Mouse (Mus musculus) hindbrain, embryonic 10.5 days (tissue): ENCODE measurements at regions not wholly inside any gene's neighbourhood (a gene's known extent, or its start where the extent isn't known, plus 50 kb on each side); places are given as distances from the start of the nearest gene placed in this dataset.

Source experiments
- DNase-seq: peaks from one replicate; pipeline ENCODE4 v3.0.0-alpha.2; 2017; ENCODE audit warnings: low spot score
- H3K27ac ChIP-seq: fragments of 300-500 bp; sonication (generic); 2 replicates; pipeline ENCODE4 v1.5.1; 2016; ENCODE audit warnings: mild to moderate bottlenecking, moderate library complexity
- H3K27me3 ChIP-seq: fragments of 300-500 bp; sonication (generic); 2 replicates; pipeline ENCODE4 v1.6.1; 2016; ENCODE audit warnings: mild to moderate bottlenecking; ENCODE audit not compliant: poor library complexity, insufficient read depth, severe bottlenecking
- H3K36me3 ChIP-seq: fragments of 300-500 bp; sonication (generic); 2 replicates; pipeline ENCODE4 v1.6.1; 2016; ENCODE audit warnings: mild to moderate bottlenecking, moderate library complexity
- H3K4me1 ChIP-seq: fragments of 300-500 bp; sonication (generic); replicated peaks from 2 replicates; pipeline ENCODE4 v1.6.1; 2016; ENCODE audit warnings: mild to moderate bottlenecking
- H3K4me3 ChIP-seq: fragments of 300-500 bp; sonication (generic); 2 replicates; pipeline ENCODE4 v1.5.1; 2016; ENCODE audit warnings: mild to moderate bottlenecking, moderate library complexity
- H3K9me3 ChIP-seq: fragments of 300-500 bp; sonication (generic); 2 replicates; pipeline ENCODE4 v1.6.1; 2016; ENCODE audit warnings: mild to moderate bottlenecking, moderate library complexity
- WGBS: fragments of 180-500 bp; shearing (Covaris S2); methylation state at CpG from one replicate; pipeline ENCODE4 v1.1.7; 2016; 5-methylcytosine and 5-hydroxymethylcytosine counted together

GRCm38 (mm10) chr14:102731746-102732145 is 250.7 kb downstream of the Kctd12 start:
- Histone ChIP-seq H3K27me3 (no peaks in the 10 kb centered on the region), H3K9me3 (no peaks in the 10 kb centered on the region), H3K4me1 (no peaks in the 10 kb centered on the region), H3K27ac (no peak overlapping the region), H3K36me3 (no peaks in the 10 kb centered on the region), H3K4me3 (no peak overlapping the region)
- 85% methylated on average over 5 of the region's 5 CpGs for WGBS
- DNase-seq, result no peak

- Histone ChIP-seq H3K4me1 (no peaks in the 10 kb centered on the region), H3K9me3 (no peaks in the 10 kb centered on the region), H3K36me3 (no peaks in the 10 kb centered on the region), H3K27ac (no peak overlapping the region), H3K4me3 (no peak overlapping the region), H3K27me3 (no peaks in the 10 kb centered on the region)
- no peak for DNase-seq
- 67% methylated on average over 2 of the region's 2 CpGs for WGBS
Measured at GRCm38 (mm10) chr14:102722633-102723032, 259.8 kb downstream of the Kctd12 start.

DNA sequence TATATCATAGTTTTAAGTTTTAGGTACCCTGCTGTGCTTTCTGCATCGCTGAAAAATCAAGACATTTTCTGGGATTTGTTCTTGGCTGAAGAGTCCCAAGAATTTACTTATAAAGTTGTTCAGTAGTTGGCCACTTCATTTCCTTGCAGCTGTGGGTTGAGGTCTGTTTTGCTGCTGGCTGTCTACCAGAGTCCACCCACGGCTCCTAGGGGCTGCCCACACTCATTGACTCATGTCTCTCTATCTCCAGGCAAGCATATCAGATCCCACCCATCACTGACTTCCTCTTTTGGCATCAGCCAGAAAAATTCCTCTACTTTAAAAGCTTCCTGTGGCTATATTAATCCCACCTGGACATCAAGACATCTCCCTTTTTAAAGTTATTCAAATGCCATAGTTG is 263.9 kb downstream of the Kctd12 start:
- no peaks in the 10 kb centered on the region for H3K36me3 ChIP-seq
- no peak for DNase-seq
- H3K27me3 ChIP-seq, result no peaks in the 10 kb centered on the region
- H3K9me3 ChIP-seq, result no peaks in the 10 kb centered on the region
- 79% methylated on average over 2 of the region's 2 CpGs for WGBS
- no peaks in the 10 kb centered on the region for H3K4me1 ChIP-seq
- H3K4me3 ChIP-seq, result no peak overlapping the region
- no peak overlapping the region for H3K27ac ChIP-seq

- no peak for DNase-seq
- Histone ChIP-seq H3K9me3 (no peaks in the 10 kb centered on the region), H3K4me1 (no peaks in the 10 kb centered on the region), H3K4me3 (no peak overlapping the region), H3K27ac (no peak overlapping the region), H3K36me3 (no peaks in the 10 kb centered on the region), H3K27me3 (no peaks in the 10 kb centered on the region)
- WGBS, result 68% methylated on average over 1 of the region's 1 CpGs
Measured at GRCm38 (mm10) chr14:102712600-102712999, 269.8 kb downstream of the Kctd12 start.

DNA sequence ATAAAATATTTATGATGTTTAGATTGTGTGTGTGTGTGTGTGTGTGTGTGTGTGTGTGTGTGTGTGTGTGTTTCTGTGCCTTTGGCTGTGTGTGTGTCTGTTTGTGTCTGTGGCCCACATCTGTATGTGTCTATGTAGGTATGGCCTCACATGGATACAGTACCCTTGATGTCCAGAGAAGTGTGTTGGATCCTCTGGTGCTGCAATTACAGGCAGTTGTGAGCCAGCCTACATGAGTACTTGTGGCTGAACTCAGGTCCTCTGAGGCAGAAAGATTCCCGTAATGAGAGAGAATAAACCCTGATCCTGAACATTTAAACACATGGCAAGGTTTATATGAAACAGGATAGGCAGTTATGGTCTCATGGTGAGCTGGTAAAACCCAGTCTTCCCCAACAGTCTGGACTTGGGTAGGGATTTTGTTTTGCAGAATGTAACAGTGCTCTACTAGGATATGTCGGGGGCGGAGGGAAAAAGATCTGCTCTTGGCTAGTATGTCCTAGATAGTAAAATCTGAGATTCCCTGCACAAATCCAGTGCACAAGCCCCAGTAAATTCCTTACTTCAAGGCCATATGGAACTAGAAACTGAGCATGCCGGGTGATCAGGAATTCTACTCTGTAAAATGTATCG is 275.6 kb downstream of the Kctd12 start:
- Histone ChIP-seq H3K9me3 (no peaks in the 10 kb centered on the region), H3K27ac (no peak overlapping the region), H3K4me3 (no peak overlapping the region), H3K27me3 (no peaks in the 10 kb centered on the region), H3K4me1 (no peaks in the 10 kb centered on the region), H3K36me3 (no peaks in the 10 kb centered on the region)
- 91% methylated on average over 5 of the region's 5 CpGs for WGBS
- no peak for DNase-seq

DNA sequence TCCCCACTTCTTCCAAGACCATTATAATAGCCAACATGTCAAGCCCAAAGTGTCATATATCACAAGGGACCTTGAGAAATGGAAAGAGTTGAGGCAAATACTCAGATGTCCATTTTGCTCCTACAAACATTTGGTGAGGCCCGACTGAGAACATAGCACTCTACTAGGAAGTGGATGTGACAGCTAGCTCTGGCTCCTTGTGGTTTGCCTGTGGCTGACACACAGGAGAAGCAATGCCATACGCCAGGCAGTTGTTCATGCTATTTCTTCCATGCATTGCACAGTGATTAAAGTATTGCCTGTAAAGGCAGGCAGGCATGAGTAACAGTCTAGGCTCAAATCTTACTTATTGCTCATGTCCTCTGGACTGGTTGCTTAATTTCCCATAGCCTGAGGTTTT is 281.3 kb downstream of the Kctd12 start:
- H3K9me3 ChIP-seq, result no peaks in the 10 kb centered on the region
- no peak overlapping the region for H3K27ac ChIP-seq
- no peak overlapping the region for H3K4me3 ChIP-seq
- no peaks in the 10 kb centered on the region for H3K36me3 ChIP-seq
- H3K4me1 ChIP-seq, result no peaks in the 10 kb centered on the region
- WGBS, result 83% methylated on average over 2 of the region's 2 CpGs
- no peaks in the 10 kb centered on the region for H3K27me3 ChIP-seq
- no peak for DNase-seq

DNA sequence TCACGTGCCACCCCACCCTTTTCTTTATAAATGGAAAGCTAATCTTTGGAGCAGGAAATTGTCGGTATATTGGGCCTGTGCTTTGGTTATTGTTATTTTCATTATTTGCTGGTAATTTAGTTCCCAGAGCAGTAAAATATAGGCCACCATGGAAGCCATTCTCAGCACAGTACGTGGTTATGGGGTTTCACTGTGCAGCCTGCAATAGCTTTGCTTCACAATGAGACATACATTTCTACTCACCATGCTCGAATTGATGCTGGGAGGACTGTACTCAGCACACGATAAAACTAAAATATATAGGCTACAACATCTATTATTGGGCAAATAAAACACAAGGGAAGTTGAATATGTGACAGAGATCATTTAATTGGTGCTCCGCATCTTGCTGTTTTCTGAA is 282.0 kb downstream of the Kctd12 start:
- H3K4me1 ChIP-seq, result no peaks in the 10 kb centered on the region
- 88% methylated on average over 6 of the region's 6 CpGs for WGBS
- no peaks in the 10 kb centered on the region for H3K27me3 ChIP-seq
- no peak overlapping the region for H3K27ac ChIP-seq
- DNase-seq, result no peak
- H3K4me3 ChIP-seq, result no peak overlapping the region
- no peaks in the 10 kb centered on the region for H3K9me3 ChIP-seq
- no peaks in the 10 kb centered on the region for H3K36me3 ChIP-seq

GRCm38 (mm10) chr14:102699015-102699414 is 283.4 kb downstream of the Kctd12 start:
- WGBS, result 85% methylated on average over 3 of the region's 3 CpGs
- no peaks in the 10 kb centered on the region for H3K4me1 ChIP-seq
- H3K36me3 ChIP-seq, result no peaks in the 10 kb centered on the region
- H3K27me3 ChIP-seq, result no peaks in the 10 kb centered on the region
- no peak overlapping the region for H3K4me3 ChIP-seq
- H3K27ac ChIP-seq, result no peak overlapping the region
- H3K9me3 ChIP-seq, result no peaks in the 10 kb centered on the region
- no peak for DNase-seq

GRCm38 (mm10) chr14:102686791-102687190 is 295.6 kb downstream of the Kctd12 start:
- H3K9me3 ChIP-seq, result no peaks in the 10 kb centered on the region
- H3K27ac ChIP-seq, result no peak overlapping the region
- H3K36me3 ChIP-seq, result no peaks in the 10 kb centered on the region
- no peak for DNase-seq
- H3K27me3 ChIP-seq, result no peaks in the 10 kb centered on the region
- 74% methylated on average over 1 of the region's 1 CpGs for WGBS
- H3K4me3 ChIP-seq, result no peak overlapping the region
- H3K4me1 ChIP-seq, result no peaks in the 10 kb centered on the region

GRCm38 (mm10) chr14:102676582-102676981 is 305.9 kb downstream of the Kctd12 start:
- Histone ChIP-seq H3K27me3 (no peaks in the 10 kb centered on the region), H3K27ac (no peak overlapping the region), H3K36me3 (no peaks in the 10 kb centered on the region), H3K4me3 (no peak overlapping the region), H3K4me1 (no peaks in the 10 kb centered on the region; the same call in 1 of the 2 replicates), H3K9me3 (no peaks in the 10 kb centered on the region)
- WGBS, result 63% methylated on average over 5 of the region's 5 CpGs
- DNase-seq, result no peak

DNA sequence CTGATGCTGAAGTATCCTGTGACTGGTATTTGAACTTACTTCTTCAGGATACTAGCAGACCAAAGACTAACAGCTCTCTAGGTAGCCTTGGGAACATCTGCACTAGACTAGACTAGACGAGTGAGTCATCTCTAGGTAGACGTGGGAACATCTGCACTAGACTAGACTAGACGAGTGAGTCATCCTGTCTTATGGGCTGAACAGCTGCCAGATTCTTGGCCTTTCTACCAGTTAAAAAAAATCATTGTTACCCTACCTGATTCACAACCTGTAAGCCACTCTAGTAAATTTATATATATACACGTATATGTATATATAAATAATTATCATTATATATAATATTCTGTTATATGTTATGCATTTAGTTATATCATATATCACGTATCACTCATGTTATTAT is 307.8 kb downstream of the Kctd12 start:
- 94% methylated on average over 5 of the region's 5 CpGs for WGBS
- no peaks in the 10 kb centered on the region for H3K36me3 ChIP-seq
- DNase-seq, result no peak
- H3K27ac ChIP-seq, result no peak overlapping the region
- H3K4me3 ChIP-seq, result no peak overlapping the region
- no peaks in the 10 kb centered on the region; the same call in 1 of the 2 replicates for H3K4me1 ChIP-seq
- no peaks in the 10 kb centered on the region for H3K27me3 ChIP-seq
- no peaks in the 10 kb centered on the region for H3K9me3 ChIP-seq

- Histone ChIP-seq H3K27ac (no peak overlapping the region), H3K4me3 (no peak overlapping the region), H3K27me3 (no peaks in the 10 kb centered on the region), H3K9me3 (no peaks in the 10 kb centered on the region), H3K4me1 (no peaks in the 10 kb centered on the region; the same call in 1 of the 2 replicates), H3K36me3 (no peaks in the 10 kb centered on the region)
- WGBS, result 57% methylated on average over 5 of the region's 5 CpGs
- DNase-seq, result no peak
Measured at GRCm38 (mm10) chr14:102673724-102674123, 308.7 kb downstream of the Kctd12 start.

- Histone ChIP-seq H3K36me3 (no peaks in the 10 kb centered on the region), H3K27me3 (no peaks in the 10 kb centered on the region), H3K4me3 (no peak overlapping the region), H3K9me3 (no peaks in the 10 kb centered on the region), H3K4me1 (no peaks in the 10 kb centered on the region), H3K27ac (no peak overlapping the region)
- 84% methylated on average over 2 of the region's 2 CpGs for WGBS
- DNase-seq, result no peak
Measured at GRCm38 (mm10) chr14:102663240-102663639, 319.2 kb downstream of the Kctd12 start.

- DNase-seq, result no peak
- no peaks in the 10 kb centered on the region for H3K27me3 ChIP-seq
- 79% methylated on average over 11 of the region's 11 CpGs for WGBS
Measured at GRCm38 (mm10) chr14:102660351-102660750, 322.1 kb downstream of the Kctd12 start.

More at GRCm38 (mm10) chr14:102660351-102660750, 322.1 kb downstream of the Kctd12 start:
- H3K27ac ChIP-seq, result no peak overlapping the region
- no peaks in the 10 kb centered on the region for H3K36me3 ChIP-seq
- no peaks in the 10 kb centered on the region for H3K4me1 ChIP-seq
- H3K9me3 ChIP-seq, result no peaks in the 10 kb centered on the region
- no peak overlapping the region for H3K4me3 ChIP-seq
